Mouse (Mus musculus) liver, embryonic 14 days (tissue): ENCODE measurements around the gene Psmc6. TPM values are rescaled to one million over a fixed set of nuclear protein-coding genes. Genes with fewer than 3 reads are reported as not detected.

Source experiments
- polyA plus RNA-seq: library from polyadenylated mRNA; depleted of rRNA; stranded (reverse); fragments of >200 nt; gene quantifications from 2 replicates; pipeline ENCODE4 v1.2.3, GENCODE M21; 2012; rRNA removed

The Psmc6 gene
- polyA plus RNA-seq: 62.4 and 74.2 TPM in 2 replicates

DNA sequence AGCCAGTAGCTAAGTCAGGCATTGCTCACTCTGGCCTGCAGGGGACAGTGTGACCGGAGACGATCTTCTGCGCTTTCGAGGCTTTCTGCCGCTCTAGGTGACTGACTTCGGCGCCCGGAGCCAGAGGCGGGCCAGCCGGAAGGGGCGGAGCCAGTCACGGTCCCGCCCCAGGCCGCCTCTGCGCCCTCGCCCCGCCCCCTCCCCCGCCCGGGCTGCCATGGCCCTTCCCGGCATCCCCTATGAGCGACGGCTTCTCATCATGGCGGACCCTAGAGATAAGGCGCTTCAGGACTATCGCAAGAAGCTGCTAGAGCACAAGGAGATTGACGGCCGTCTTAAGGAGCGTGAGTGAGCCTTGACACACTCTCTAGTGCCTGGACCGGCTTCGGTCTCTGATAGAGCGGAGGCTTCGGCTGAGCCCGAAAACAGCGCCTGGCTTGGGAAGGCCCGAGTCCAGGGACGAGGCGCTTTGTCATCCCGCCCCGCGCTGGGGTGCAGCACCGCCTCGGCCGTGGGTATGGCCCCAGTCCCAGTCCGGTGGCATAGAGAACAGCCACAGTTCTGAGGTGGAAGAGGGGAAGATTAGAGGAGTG is at the start of gene Psmc6:
TSS of gene Psmc6 (plus strand) at position 200 of the 593 bp plus-strand sequence.

GRCm38 (mm10) chr14:45318426-45319236 is 11.0 kb upstream of the Psmc6 start, which contains the start of gene Ero1l:
Gene Ero1l (minus strand): TSS chr14:45318771.

GRCm38 (mm10) chr14:45350931-45351859 is 21.6 kb downstream of the Psmc6 start, which contains the start of gene Styx:
Gene Styx (plus strand): TSS chr14:45351093.

Other genes starting within 250 kb of the Psmc6 start
- gene Gpr137c, start 110.1 kb upstream of the Psmc6 start, polyA plus RNA-seq: 0.18 and 0.19 TPM in 2 replicates
- gene Txndc16, start 109.5 kb upstream of the Psmc6 start, polyA plus RNA-seq: 0.79 and 1.1 TPM in 2 replicates
- gene Ero1l, start 11.0 kb upstream of the Psmc6 start, polyA plus RNA-seq: 12.3 and 15.5 TPM in 2 replicates
- gene Styx, start 21.3 kb downstream of the Psmc6 start, polyA plus RNA-seq: 5.0 and 6.3 TPM in 2 replicates
- gene Gnpnat1, start 75.1 kb downstream of the Psmc6 start, polyA plus RNA-seq: 8.4 and 10.5 TPM in 2 replicates
- gene Fermt2, start 200.3 kb downstream of the Psmc6 start, polyA plus RNA-seq: 13.8 and 14.1 TPM in 2 replicates